Mouse (Mus musculus) small intestine, adult 2 months (tissue): ENCODE measurements around the gene Spns2.

Experiments used
- CTCF ChIP-seq: fragments of 200-500 bp; IDR thresholded peaks from 2 replicates; pipeline ENCODE4 v1.5.1; 2012; ENCODE audit warnings: low read depth, mild to moderate bottlenecking, control low read depth, inconsistent platforms, low read length, moderate library complexity, mixed read lengths; ENCODE audit not compliant: insufficient replicate concordance, insufficient read length; ENCODE audit errors: extremely low read depth
- POLR2A ChIP-seq: fragments of 200-500 bp; IDR thresholded peaks from 2 replicates; pipeline ENCODE4 v1.6.1; 2012; ENCODE audit warnings: low read depth, mild to moderate bottlenecking, control low read depth, inconsistent platforms, low read length, moderate library complexity

- TF ChIP-seq CTCF (no peak), POLR2A (no peak)
Measured at GRCm38 (mm10) chr11:72468525-72468924, 21.2 kb downstream of the Spns2 start.
